Mouse (Mus musculus): ENCODE measurements around the gene Hfe.

Gene Hfe

DNA sequence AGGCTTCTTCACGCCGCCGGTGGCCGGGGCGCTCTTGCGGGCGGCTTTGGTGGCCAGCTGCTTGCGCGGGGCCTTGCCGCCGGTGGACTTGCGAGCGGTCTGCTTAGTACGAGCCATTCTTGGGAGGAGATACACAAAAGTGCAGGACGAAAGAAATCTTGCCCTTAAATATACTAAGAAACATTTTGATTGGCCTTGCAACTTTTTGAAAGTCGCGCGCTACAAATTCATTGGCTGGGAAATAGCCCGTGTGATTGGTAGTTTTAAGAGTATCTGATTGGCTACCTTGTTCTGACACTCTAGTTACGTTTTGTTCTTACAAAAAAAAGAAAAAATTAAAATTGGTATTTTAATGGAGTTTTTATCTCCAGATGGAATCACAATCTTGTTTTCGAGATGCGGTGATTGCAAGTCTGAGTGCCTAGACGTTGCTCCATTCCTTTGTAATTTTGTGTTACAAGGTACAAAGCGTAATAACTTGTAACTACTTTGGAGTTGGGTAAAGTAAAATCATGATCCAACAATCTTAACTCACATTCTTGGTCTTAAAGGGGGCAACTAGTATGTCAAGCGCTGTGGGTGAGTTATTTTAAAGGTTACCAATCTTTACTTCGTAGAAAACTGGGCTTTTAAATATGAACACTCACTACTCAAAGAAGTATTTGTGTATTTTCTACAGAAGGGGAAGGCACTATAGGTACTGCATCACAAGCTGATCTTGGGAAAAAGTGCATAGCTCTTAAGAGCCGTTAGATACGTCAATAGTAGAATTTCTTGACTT is 34.9 kb upstream of the Hfe start, which contains the start of gene Hist1h3c:
Hist1h3c (minus strand) TSS at position 222 of the 781 bp plus-strand sequence.
- in situ Hi-C loops (cut with MboI; ENCODE audit: low sequenced_read_pairs): no loop called here

- in situ Hi-C loops (cut with MboI; ENCODE audit: low sequenced_read_pairs): no loop called here
These were observed 34.0 kb upstream of the Hfe start for GRCm38 (mm10) chr13:23744421-23745380.

DNA sequence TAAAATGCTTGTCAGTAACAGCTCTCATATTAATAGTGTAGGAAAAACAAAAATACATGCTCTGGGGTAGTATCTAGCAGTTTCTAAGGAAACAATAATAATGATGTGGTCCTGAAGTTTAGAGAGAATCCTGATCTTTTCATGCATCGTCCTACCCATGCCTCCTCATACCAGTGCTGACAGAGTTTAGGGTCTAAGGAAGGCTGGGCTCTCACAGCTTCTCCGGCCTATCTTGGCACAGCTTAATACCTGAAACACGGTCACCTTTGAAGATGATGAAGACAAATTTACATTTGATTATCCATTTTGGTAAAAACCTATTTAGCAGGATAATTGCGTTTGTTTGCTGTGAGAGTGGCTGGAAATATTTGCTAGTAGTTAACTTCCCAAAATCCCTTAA is 33.3 kb upstream of the Hfe start:
- in situ Hi-C loops (cut with MboI; ENCODE audit: low sequenced_read_pairs): no loop called here

- in situ Hi-C loops (cut with MboI; ENCODE audit: low sequenced_read_pairs): no loop called here
These were observed 32.6 kb upstream of the Hfe start for GRCm38 (mm10) chr13:23743215-23743614.

DNA sequence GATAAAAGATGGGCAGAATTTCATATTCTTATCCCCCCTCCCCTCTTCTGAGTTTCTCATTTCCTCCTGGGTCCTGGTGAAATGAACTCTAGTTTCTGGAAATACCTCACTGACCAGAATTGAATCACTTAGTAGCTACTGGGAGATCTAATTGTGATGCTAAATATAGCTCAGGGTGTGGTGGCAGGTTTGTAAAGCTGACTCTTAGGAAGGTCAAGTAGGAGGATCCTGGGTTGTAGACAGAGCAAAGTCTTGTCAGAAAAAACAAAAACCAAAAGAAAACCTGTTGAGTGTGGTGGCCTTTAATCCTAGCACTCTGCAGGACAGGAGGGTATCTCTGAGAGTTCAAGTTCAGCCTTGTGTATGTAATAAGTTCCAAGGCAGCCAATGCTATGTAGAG is 31.4 kb upstream of the Hfe start:
- in situ Hi-C loops (cut with MboI; ENCODE audit: low sequenced_read_pairs): no loop called here

- in situ Hi-C loops (cut with MboI; ENCODE audit: low sequenced_read_pairs): no loop called here
These were observed 30.3 kb upstream of the Hfe start for GRCm38 (mm10) chr13:23740910-23741309.

- in situ Hi-C loops (cut with MboI; ENCODE audit: low sequenced_read_pairs): no loop called here
These were observed 29.7 kb upstream of the Hfe start for GRCm38 (mm10) chr13:23740256-23740840.

GRCm38 (mm10) chr13:23739922-23740252 is 29.2 kb upstream of the Hfe start:
- in situ Hi-C loops (cut with MboI; ENCODE audit: low sequenced_read_pairs): no loop called here

DNA sequence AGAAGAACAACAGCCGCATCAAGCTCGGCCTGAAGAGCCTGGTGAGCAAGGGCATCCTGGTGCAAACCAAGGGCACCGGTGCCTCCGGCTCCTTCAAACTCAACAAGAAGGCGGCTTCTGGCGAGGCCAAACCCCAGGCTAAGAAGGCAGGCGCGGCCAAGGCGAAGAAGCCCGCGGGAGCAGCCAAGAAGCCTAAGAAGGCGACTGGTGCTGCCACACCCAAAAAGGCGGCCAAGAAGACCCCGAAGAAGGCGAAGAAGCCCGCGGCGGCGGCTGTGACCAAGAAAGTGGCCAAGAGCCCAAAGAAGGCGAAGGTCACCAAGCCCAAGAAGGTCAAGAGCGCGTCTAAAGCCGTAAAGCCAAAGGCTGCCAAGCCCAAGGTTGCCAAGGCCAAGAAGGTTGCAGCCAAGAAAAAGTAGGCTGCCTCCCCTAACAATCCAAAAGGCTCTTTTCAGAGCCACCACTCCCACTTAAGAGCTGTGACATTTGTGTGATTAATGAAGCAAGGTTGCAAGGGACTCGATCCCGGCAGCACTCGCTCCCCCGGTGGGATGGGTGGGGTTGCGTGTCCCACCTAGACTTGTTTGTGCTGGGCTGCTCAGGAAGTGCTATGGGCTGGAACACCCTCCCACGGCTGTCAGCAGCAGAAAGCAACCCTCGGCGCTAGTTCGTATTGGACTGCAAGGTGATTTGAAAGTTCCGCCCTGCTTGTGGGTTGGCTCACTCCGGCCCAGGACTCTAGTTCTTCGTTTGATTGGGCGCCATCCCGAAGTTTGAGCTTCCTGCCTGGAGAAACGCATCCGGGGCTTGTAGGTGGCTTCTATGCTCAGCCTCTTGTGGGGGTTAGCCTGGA is 28.6 kb upstream of the Hfe start:
- in situ Hi-C loops (cut with MboI; ENCODE audit: low sequenced_read_pairs): no loop called here

GRCm38 (mm10) chr13:23738677-23739068 is 28.0 kb upstream of the Hfe start, which contains the start of gene Hist1h1c:
TSS of gene Hist1h1c (plus strand) at chr13:23738808.
- in situ Hi-C loops (cut with MboI; ENCODE audit: low sequenced_read_pairs): no loop called here

- in situ Hi-C loops (cut with MboI; ENCODE audit: low sequenced_read_pairs): no loop called here
These were observed 27.4 kb upstream of the Hfe start for GRCm38 (mm10) chr13:23738041-23738440.

GRCm38 (mm10) chr13:23737091-23737490 is 26.4 kb upstream of the Hfe start:
- in situ Hi-C loops (cut with MboI; ENCODE audit: low sequenced_read_pairs): no loop called here

GRCm38 (mm10) chr13:23732156-23732804 is 21.6 kb upstream of the Hfe start:
- in situ Hi-C loops (cut with MboI; ENCODE audit: low sequenced_read_pairs): no loop called here

DNA sequence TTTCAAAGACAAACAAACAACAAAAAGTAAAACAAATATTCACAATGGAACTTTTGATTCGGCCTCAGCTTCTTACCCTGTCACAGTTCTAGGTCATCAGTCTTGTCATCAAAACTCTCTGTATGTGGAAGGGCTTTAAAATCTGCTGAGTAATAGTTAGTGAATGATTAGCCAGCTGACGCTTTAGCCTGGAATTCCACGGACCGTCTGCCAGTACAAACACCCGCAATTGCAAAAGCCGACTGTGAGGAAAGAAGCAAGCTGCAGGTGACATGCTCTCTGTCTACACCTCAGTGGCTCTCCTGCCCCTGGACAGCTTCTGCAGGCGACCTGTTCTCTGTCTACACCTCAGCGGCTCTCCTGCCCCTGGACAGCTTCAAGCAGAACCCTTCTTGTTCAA is 19.8 kb upstream of the Hfe start:
- in situ Hi-C loops (cut with MboI; ENCODE audit: low sequenced_read_pairs): no loop called here

DNA sequence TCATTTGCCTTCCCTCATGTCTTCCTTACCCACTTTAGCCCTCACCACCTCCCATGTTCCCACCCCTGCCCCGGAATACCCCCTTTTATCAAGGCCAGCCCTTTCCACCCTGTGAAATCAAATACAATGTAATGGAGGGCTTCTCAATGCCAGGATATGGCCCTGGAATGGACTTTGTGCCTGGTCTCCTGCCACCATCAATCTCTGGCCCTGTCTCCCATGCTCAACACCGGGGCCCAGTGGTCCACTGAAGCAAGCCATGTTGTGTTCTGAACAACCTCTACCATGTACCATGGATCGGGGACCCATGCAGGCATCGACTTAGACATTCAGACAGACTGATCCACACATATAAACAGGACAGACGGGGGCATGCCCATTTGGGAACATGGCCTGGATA is 19.1 kb upstream of the Hfe start:
- in situ Hi-C loops (cut with MboI; ENCODE audit: low sequenced_read_pairs): no loop called here

DNA sequence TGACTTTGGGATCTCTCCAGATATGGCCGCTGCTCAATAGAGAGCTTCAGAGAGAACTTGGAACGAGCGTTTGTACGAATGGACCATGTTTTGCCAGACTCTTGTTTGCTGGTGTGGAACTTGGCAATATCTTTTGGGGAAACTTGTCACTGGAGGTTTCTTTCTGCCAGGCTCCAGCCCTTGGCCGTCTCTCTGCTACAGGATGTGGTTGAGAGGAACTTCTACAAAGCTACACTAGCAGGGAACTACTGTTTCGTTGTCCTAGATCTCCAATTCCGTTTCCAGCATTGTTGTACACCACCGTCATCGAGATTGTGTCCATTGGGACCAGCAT is 18.5 kb upstream of the Hfe start:
- in situ Hi-C loops (cut with MboI; ENCODE audit: low sequenced_read_pairs): no loop called here

DNA sequence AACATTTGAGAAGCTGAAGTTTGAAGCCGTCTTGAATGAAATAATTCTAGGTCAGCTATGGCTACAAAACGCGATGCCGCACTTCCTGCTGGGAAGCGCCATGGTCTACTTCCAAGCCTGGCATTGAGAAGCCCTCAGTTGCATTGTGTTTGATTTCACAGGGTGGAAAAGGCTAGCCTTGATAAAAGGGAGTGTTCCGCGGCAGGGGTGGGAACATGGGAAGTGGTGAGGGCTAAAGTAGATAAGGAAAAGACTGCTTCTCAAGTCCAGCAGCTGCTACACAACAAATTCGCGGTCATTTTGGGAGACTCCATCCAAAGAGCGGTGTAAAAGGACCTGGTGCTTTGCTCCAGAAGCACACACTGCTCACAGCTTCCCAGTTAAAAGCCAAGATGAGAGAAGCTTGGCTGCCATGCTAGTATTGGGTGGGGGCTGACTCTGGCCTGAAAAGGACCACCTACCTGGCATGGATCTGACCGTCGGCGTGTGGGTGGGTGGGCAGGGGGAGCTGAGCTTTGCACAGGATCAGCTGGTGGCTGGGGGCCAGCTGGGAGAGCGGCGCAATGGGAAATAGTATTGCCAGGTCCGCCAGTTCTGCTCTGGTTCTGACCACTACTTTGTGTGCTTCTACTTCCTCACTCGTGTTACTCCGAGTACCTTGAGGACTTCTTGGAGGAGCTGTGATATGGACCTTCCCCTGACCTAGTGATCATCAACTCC is 18.0 kb upstream of the Hfe start:
- in situ Hi-C loops (cut with MboI; ENCODE audit: low sequenced_read_pairs): no loop called here

DNA sequence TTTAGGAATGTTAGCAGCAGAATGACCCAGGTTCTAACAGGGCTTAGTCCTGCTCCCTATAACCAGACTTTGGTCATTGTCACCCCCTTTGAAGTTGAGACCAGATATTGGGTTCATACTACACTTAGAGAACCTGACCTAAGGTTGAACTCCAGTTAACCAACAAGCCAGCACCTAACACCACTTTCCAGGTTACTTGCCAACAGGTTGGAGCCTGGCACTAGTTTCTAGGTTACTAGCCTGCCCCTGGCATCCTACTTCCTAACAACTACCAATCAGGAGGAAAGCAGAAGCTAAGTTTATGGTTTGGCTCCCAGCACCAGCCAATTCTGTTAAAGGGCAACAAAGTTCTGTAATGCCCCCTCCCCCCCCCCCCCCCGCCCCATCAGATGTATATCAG is 14.6 kb upstream of the Hfe start:
- in situ Hi-C loops (cut with MboI; ENCODE audit: low sequenced_read_pairs): no loop called here

GRCm38 (mm10) chr13:23724239-23724638 is 13.6 kb upstream of the Hfe start:
- in situ Hi-C loops (cut with MboI; ENCODE audit: low sequenced_read_pairs): no loop called here

Measured in CH12F3 (cell line).